Mouse (Mus musculus) midbrain, postnatal 0 days (tissue): ENCODE results near the gene Kin. TPM values are rescaled to one million over a fixed set of nuclear protein-coding genes. Genes with fewer than 3 reads are reported as not detected.

Source experiments
- ATAC-seq: fragments of 200-750 bp; cut with Nextera tagmentation; 2 replicates; pipeline ENCODE4 v1.8.0; 2017; ENCODE audit warnings: moderate number of reproducible peaks, mild to moderate bottlenecking, moderate TSS enrichment, moderate library complexity; ENCODE audit not compliant: low FRiP score
- DNase-seq: peaks from one replicate; pipeline ENCODE4 v3.0.0-alpha.2; 2015; ENCODE audit warnings: low spot score
- H3K27ac ChIP-seq: fragments of 300-500 bp; sonication (generic); 2 replicates; pipeline ENCODE4 v1.5.1; 2014; ENCODE audit warnings: low read depth, mild to moderate bottlenecking, low read length, mixed read lengths
- H3K27me3 ChIP-seq: fragments of 300-500 bp; sonication (generic); 2 replicates; pipeline ENCODE4 v1.6.1; 2014; ENCODE audit warnings: low read length, control low read depth, mixed read lengths; ENCODE audit not compliant: insufficient read depth
- H3K36me3 ChIP-seq: fragments of 300-500 bp; sonication (generic); 2 replicates; pipeline ENCODE4 v1.6.1; 2014; ENCODE audit warnings: low read length, control low read depth, mixed read lengths; ENCODE audit not compliant: insufficient read depth
- H3K4me1 ChIP-seq: fragments of 300-500 bp; sonication (generic); 2 replicates; pipeline ENCODE4 v1.6.1; 2014; ENCODE audit warnings: mild to moderate bottlenecking, control low read depth, antibody characterized with exemption, low read length, mixed read lengths; ENCODE audit not compliant: insufficient read depth
- H3K4me2 ChIP-seq: fragments of 300-500 bp; sonication (generic); 2 replicates; pipeline ENCODE4 v1.6.1; 2014; ENCODE audit warnings: low read depth, mild to moderate bottlenecking, low read length, mixed read lengths; ENCODE audit not compliant: poor library complexity, severe bottlenecking
- H3K4me3 ChIP-seq: fragments of 300-500 bp; sonication (generic); 2 replicates; pipeline ENCODE4 v1.5.1; 2014; ENCODE audit warnings: low read depth, mild to moderate bottlenecking, low read length, moderate library complexity
- H3K9ac ChIP-seq: fragments of 300-500 bp; sonication (generic); replicated peaks from 2 replicates; pipeline ENCODE4 v1.6.1; 2014; ENCODE audit warnings: mild to moderate bottlenecking, low read length, moderate library complexity, mixed read lengths; ENCODE audit not compliant: poor library complexity, severe bottlenecking
- H3K9me3 ChIP-seq: fragments of 300-500 bp; sonication (generic); 2 replicates; pipeline ENCODE4 v1.6.1; 2016; ENCODE audit warnings: low read length, control low read depth
- CTCF ChIP-seq: IDR thresholded peaks from 2 replicates; pipeline ENCODE4 v1.5.1; 2016; ENCODE audit warnings: antibody characterized with exemption, mild to moderate bottlenecking
- WGBS: fragments of 180-500 bp; shearing (Covaris S2); extraction: QIAGEN DNeasy Blood & Tissue Kit; methylation state at CpG from one replicate; pipeline ENCODE4 v1.1.7; 2014; 5-methylcytosine and 5-hydroxymethylcytosine counted together
- polyA plus RNA-seq: library from polyadenylated mRNA; unstranded; fragments of >200 nt; fragmentation: Nextera tagmentation; extraction: Ambion mirVana; gene quantifications from 2 replicates; pipeline ENCODE4 v1.2.1, GENCODE M21; 2015
- total RNA-seq: library from RNA; depleted of rRNA; stranded (reverse); fragments of >200 nt; gene quantifications from 2 replicates; pipeline ENCODE4 v1.2.3, GENCODE M21; 2014; rRNA removed

Kin gene
- total RNA-seq (5.8 and 5.9 TPM in 2 replicates), polyA plus RNA-seq (14.8 and 18.5 TPM in 2 replicates)

DNA sequence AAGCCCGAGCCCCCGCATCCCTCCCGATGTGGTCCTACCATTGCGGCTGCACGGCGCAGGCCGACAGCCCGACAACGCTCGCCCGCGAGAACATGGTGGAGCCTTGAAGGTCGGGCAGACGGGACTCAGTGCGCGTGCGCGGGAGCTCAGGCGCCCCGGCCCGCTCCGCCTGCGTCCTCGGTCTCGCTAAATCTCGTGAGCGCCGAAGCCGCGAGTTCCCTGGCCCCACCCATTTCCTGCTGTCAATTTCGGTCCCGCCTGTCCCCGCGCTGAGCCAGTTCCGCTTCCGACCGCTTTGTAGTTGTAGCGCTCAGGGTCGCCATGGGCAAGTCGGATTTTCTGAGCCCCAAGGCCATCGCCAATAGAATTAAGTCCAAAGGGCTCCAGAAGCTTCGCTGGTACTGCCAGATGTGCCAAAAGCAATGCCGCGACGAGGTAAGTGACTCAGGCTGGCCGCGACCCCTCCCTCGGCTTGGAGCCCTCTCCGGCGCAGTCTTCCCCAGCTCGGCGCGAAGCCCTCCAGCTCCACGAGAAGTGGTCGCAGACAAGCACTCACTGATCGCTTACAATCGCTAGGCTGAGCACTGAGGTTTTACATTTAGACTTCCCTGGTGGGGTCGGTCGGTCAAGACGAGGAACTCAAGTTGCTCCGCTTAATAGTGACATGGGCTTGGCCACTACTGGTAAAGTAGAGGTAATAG lies at the start of gene Kin, which contains the start of gene Atp5c1:
TSS of gene Kin (plus strand) at position 284 of the 701 bp plus-strand sequence.
TSS of gene Atp5c1 (minus strand) at position 201 of the 701 bp plus-strand sequence.
- peak; percentile 68 for TF ChIP-seq CTCF

DNA sequence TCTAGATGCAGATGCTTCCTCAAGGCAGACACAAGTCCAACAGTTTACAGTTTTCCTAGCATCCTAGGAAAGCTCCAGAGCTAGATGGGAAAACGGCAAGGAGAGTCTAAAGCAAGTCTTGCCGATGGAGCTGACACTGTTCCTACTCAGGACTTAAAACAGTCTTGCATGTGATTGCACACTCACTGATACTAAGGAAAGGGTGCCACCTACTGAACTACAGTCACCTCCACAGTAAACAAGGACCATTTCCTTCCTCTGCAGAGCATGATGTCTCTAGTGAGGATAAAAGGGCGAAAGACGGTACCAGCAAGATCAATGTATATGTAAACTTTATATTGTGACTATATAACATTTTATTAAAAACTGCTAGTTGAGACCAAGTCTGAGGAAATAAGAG lies 46.7 kb upstream of the Kin start:
- no peak overlapping the region for H3K27ac ChIP-seq
- H3K36me3 ChIP-seq = no peaks in the 10 kb centered on the region
- peak; percentile 56 for TF ChIP-seq CTCF
- H3K9ac ChIP-seq = no peak overlapping the region
- H3K4me3 ChIP-seq = no peak overlapping the region
- H3K27me3 ChIP-seq = no peaks in the 10 kb centered on the region
- no peaks in the 10 kb centered on the region for H3K9me3 ChIP-seq
- DNase-seq = no peak
- ATAC-seq = no peak
- WGBS = 63% methylated on average over 4 of the region's 4 CpGs
- no peak overlapping the region for H3K4me2 ChIP-seq
- H3K4me1 ChIP-seq = no peaks in the 10 kb centered on the region

More for the DNA sequence above, at the start of gene Kin, which contains the start of gene Atp5c1:
- DNase-seq (peak; percentile 99), ATAC-seq (peak; percentile 97)
- no peaks in the 10 kb centered on the region for H3K36me3 ChIP-seq
- H3K27me3 ChIP-seq = no peaks in the 10 kb centered on the region
- no peaks in the 10 kb centered on the region for H3K9me3 ChIP-seq
- peak within 1 kb of the TSS; percentile 97 for H3K9ac ChIP-seq
- peaks cover 27% of the 10 kb centered on the region for H3K4me1 ChIP-seq
- H3K27ac ChIP-seq = peak within 1 kb of the TSS; percentile 95
- under 1% methylated on average over 61 of the region's 61 CpGs for WGBS
- peak within 1 kb of the TSS; percentile 77 for H3K4me3 ChIP-seq
- peak within 1 kb of the TSS; percentile 72 for H3K4me2 ChIP-seq

DNA sequence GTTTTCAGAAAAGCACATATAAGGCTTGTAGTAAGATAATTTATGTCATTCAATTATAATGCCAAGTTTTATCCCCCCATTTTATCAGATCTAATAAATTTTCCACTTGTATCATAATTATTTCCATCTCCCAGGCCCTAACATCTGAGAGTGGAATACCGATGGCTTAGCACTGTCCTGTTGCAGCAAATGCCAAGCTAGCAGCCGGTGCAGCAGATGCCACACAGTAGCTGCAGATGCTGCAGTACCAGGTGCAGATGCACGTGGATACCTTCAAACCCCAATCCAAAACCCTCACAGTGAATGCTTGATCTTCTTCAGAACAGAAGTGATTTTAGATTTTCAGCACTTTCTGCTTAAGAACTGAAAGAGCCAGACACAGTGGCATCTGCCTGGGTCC lies 45.4 kb upstream of the Kin start:
- Histone ChIP-seq H3K27me3 (no peaks in the 10 kb centered on the region), H3K4me2 (no peak overlapping the region), H3K9ac (no peak overlapping the region), H3K4me1 (no peaks in the 10 kb centered on the region), H3K36me3 (peaks cover under 1% of the 10 kb centered on the region; the same call in 1 of the 2 replicates), H3K27ac (no peak overlapping the region), H3K4me3 (no peak overlapping the region), H3K9me3 (no peaks in the 10 kb centered on the region)
- TF ChIP-seq CTCF = no peak
- ATAC-seq = no peak
- no peak for DNase-seq
- WGBS = 79% methylated on average over 3 of the region's 3 CpGs

DNA sequence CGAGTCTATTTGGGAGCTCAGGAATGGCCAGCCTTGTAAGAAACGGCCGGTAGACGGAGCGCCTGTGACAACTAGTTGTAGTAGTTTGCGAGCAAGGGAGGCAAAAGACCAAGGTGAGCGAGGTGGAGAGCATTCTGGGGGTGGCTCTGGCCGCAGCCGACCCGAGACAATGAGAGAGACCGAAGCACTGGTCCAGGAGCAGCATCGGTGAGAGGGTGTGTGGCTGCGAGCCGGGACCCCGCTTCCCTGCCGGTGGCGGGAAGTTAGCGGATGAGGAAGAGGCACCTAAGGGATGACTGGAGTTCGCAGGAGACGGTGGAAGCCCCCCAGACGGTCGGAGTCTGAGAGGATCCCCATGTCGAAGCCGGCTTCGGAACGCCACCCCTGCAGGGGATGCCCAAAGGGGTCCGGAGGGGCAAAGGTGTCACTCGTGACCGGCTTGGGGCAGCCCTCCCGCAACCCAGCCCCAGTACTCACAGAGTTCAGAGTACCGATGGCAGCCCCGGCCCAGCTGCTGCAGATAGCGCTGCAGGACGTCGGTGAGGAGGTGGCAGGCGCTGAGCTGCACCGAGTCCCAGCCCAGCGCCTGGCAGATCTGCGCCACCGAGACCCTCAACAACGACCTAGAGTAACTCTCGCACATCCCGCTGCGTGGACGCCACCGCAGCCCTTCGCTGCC lies 32.5 kb upstream of the Kin start:
- DNase-seq (peak; percentile 54), ATAC-seq (peak; percentile 71)
- H3K9me3 ChIP-seq = no peaks in the 10 kb centered on the region
- H3K4me2 ChIP-seq = peak overlapping the region; percentile 91
- peak; percentile 57 for TF ChIP-seq CTCF
- peak overlapping the region; percentile 71 for H3K9ac ChIP-seq
- H3K36me3 ChIP-seq = no peaks in the 10 kb centered on the region
- peak overlapping the region; percentile 74 for H3K27ac ChIP-seq
- H3K4me1 ChIP-seq = no peaks in the 10 kb centered on the region; the same call in 1 of the 2 replicates
- H3K4me3 ChIP-seq = peak overlapping the region; percentile 67
- WGBS = under 1% methylated on average over 45 of the region's 47 CpGs
- no peaks in the 10 kb centered on the region for H3K27me3 ChIP-seq

DNA sequence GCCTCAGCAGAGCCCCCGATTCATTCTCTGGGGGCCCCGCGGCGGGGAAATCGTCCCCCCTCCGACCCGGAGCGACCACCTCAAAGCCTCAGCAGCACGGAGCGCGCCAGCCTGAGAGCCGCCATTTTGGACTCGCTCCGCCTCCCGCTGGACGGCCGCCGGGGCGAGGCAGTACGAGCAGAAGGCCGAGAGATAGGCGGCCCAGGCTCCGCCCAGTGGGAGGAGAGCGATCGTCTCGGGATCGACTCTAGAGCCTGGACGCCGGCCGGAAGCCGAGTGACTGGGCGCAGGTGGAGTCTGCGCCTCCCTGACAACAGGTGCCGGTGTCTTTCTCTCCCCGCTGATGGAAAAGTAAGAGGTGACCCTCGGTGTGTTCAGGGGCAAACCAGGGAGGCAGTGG lies 31.9 kb upstream of the Kin start, which contains the start of gene Taf3:
TSS of gene Taf3 (minus strand) at position 136 of the 400 bp plus-strand sequence.
- 0 out of 2 replicates have a peak, but pooled peaks cover 2% of the 10 kb centered on the region for H3K36me3 ChIP-seq
- H3K4me3 ChIP-seq = peak within 1 kb of the TSS; percentile 67
- no peaks in the 10 kb centered on the region for H3K9me3 ChIP-seq
- DNase-seq = peak; percentile 96
- peak; percentile 45 for TF ChIP-seq CTCF
- H3K27ac ChIP-seq = peak within 1 kb of the TSS; percentile 74
- no peaks in the 10 kb centered on the region; the same call in 1 of the 2 replicates for H3K4me1 ChIP-seq
- ATAC-seq = peak; percentile 96
- peak within 1 kb of the TSS; percentile 71 for H3K9ac ChIP-seq
- no peaks in the 10 kb centered on the region for H3K27me3 ChIP-seq
- WGBS = under 1% methylated on average over 36 of the region's 36 CpGs
- peak within 1 kb of the TSS; percentile 91 for H3K4me2 ChIP-seq
